Mouse (Mus musculus) liver, adult 2 months (tissue): ENCODE results near the gene Amh.

Experiments
- CTCF ChIP-seq: fragments of 200-500 bp; IDR thresholded peaks from 2 replicates; pipeline ENCODE4 v1.5.1; 2011; ENCODE audit warnings: low read depth, low read length, control low read depth
- POLR2A ChIP-seq: fragments of 200-500 bp; IDR thresholded peaks from 2 replicates; pipeline ENCODE4 v1.6.1; 2011; ENCODE audit warnings: low read length, control low read depth; ENCODE audit not compliant: insufficient read depth; ENCODE audit errors: extremely low read depth

- TF ChIP-seq POLR2A (no peak), CTCF (no peak)
Measured at GRCm38 (mm10) chr10:80818599-80819281, 13.7 kb downstream of the Amh start.
